Mouse (Mus musculus) lung, postnatal 0 days (tissue): ENCODE results near the gene H2-DMa. TPM values are rescaled to one million over a fixed set of nuclear protein-coding genes. Genes with fewer than 3 reads are reported as not detected.
A peak's percentile ranks its signal among the peaks of the same experiment; 100 is the strongest.

Experiments
- ATAC-seq: fragments of 200-750 bp; cut with Nextera tagmentation; 2 replicates; pipeline ENCODE4 v1.8.0; 2017; ENCODE audit warnings: moderate library complexity
- DNase-seq: peaks from one replicate; pipeline ENCODE4 v3.0.0-alpha.2; 2016; ENCODE audit warnings: low spot score
- H3K27ac ChIP-seq: fragments of 300-500 bp; sonication (generic); 2 replicates; pipeline ENCODE4 v1.5.1; 2014; ENCODE audit warnings: antibody characterized with exemption, mild to moderate bottlenecking, low read length, mixed read lengths
- H3K27me3 ChIP-seq: fragments of 300-500 bp; sonication (generic); replicated peaks from 2 replicates; pipeline ENCODE4 v1.6.1; 2014; ENCODE audit warnings: low read length, mixed read lengths; ENCODE audit not compliant: insufficient read depth
- H3K36me3 ChIP-seq: fragments of 300-500 bp; sonication (generic); 2 replicates; pipeline ENCODE4 v1.6.1; 2014; ENCODE audit warnings: low read length, mixed read lengths; ENCODE audit not compliant: insufficient read depth
- H3K4me1 ChIP-seq: fragments of 300-500 bp; sonication (generic); 2 replicates; pipeline ENCODE4 v1.6.1; 2014; ENCODE audit warnings: antibody characterized with exemption, low read depth, low read length, mixed read lengths; ENCODE audit not compliant: insufficient read depth
- H3K4me2 ChIP-seq: fragments of 300-500 bp; sonication (generic); replicated peaks from 2 replicates; pipeline ENCODE4 v1.6.1; 2014; ENCODE audit warnings: low read depth, mild to moderate bottlenecking, low read length, moderate library complexity, mixed read lengths
- H3K4me3 ChIP-seq: fragments of 300-500 bp; sonication (generic); 2 replicates; pipeline ENCODE4 v1.5.1; 2014; ENCODE audit warnings: low read depth, low read length
- H3K9ac ChIP-seq: fragments of 300-500 bp; sonication (generic); replicated peaks from 2 replicates; pipeline ENCODE4 v1.6.1; 2014; ENCODE audit warnings: low read depth, mild to moderate bottlenecking
- H3K9me3 ChIP-seq: fragments of 300-500 bp; sonication (generic); 2 replicates; pipeline ENCODE4 v1.6.1; 2016; ENCODE audit warnings: low read length, mixed read lengths
- CTCF ChIP-seq: IDR thresholded peaks from 2 replicates; pipeline ENCODE4 v1.5.1; 2016; ENCODE audit warnings: antibody characterized with exemption, mild to moderate bottlenecking
- EP300 ChIP-seq: IDR thresholded peaks from 2 replicates; pipeline ENCODE4 v1.6.1; 2016; ENCODE audit warnings: antibody characterized with exemption, mild to moderate bottlenecking, control low read depth
- WGBS: fragments of 180-500 bp; shearing (Covaris S2); extraction: QIAGEN DNeasy Blood & Tissue Kit; methylation state at CpG from one replicate; pipeline ENCODE4 v1.1.7; 2014; 5-methylcytosine and 5-hydroxymethylcytosine counted together
- polyA plus RNA-seq: library from polyadenylated mRNA; unstranded; fragments of >200 nt; fragmentation: Nextera tagmentation; extraction: Ambion mirVana; gene quantifications from 2 replicates; pipeline ENCODE4 v1.2.1, GENCODE M21; 2015

H2-DMa gene
- polyA plus RNA-seq, 1 experiment from 2014 or later: 23.9 TPM

DNA sequence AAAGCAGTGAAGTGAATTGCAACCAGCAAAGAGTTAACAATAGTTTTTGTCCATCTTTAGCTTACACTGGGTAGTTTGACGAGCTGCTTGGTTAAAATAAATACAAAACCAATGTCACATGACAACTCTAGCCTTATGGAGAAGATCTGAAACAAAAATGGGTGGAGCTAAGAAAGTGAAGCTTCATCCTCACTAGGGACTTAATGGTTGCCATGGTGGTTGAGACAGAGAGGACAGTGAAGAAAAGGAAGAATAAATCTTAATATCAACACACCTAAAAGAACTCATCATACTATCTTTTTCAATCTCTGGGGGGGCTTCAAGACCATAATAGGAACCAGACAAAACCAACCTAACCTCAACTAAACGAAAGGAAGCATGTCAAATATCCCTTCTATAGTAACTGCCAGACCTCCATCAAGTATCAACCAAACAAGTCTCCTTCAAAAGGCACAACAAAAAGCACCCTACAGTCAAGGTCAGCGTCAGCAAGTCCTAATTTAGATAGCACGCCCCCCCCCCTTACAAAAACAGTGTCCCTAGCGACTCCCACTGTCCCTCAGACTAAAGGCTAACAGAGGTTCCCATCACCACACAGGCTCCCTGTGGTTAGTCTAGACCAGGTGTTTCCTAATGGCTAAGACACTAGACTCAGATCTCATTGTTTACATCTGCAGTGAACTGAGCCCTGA is 1.8 kb upstream of the H2-DMa start:
- no peaks in the 10 kb centered on the region for H3K9me3 ChIP-seq
- peak overlapping the region; percentile 86 for H3K9ac ChIP-seq
- H3K27ac ChIP-seq: no peak overlapping the region
- H3K4me2 ChIP-seq: peak overlapping the region; percentile 94
- TF ChIP-seq EP300 (no peak), CTCF (no peak)
- peak overlapping the region; percentile 92 for H3K4me3 ChIP-seq
- H3K36me3 ChIP-seq: peaks cover 44% of the 10 kb centered on the region
- DNase-seq (peak; percentile 63), ATAC-seq (no peak)
- H3K4me1 ChIP-seq: peaks cover 9% of the 10 kb centered on the region; the same call in 1 of the 2 replicates
- WGBS: 0% methylated on average over 5 of the region's 5 CpGs
- H3K27me3 ChIP-seq: no peaks in the 10 kb centered on the region

DNA sequence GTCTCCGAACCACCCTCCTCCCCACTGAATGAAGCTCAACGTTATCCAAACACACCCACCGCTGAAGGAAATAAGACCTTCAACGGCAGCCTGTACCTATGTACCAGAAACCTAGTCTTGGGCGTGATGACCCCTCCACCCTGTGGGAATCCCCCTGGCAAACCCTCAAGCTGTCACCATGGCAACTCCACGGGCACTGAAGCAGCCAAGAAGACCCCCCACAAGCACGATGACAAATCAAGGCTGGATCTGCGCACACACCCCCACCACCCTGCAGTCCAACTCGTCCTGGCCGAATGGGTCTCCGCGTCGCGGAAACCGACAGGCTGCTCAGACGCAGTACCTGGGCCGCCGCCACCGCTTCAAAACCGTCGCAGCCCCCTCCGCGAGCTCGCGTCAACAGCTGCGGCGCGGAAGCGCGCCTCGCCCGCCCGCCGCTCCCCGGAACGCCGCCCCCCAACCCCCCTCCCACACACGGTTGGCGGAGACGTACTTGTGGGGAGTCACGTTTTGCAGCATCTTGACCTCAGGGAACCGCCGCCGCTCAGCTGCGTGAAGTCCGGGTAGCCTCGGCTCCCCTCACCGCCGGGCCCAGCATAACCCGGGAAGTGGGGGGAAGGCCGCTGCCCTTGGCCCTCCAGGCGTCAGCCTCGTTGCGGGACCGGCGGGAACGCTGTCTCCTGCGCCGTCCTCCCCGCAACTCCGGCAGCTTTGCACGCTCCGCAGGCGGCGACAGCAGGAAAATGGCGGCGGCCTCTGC is 1.0 kb upstream of the H2-DMa start:
- peak overlapping the region; percentile 94 for H3K4me2 ChIP-seq
- DNase-seq: peak; percentile 39
- H3K36me3 ChIP-seq: peaks cover 37% of the 10 kb centered on the region
- H3K4me3 ChIP-seq: peak overlapping the region; percentile 92
- H3K9me3 ChIP-seq: no peaks in the 10 kb centered on the region
- H3K9ac ChIP-seq: peak overlapping the region; percentile 86
- no peak for TF ChIP-seq CTCF
- TF ChIP-seq EP300: no peak
- WGBS: under 1% methylated on average over 61 of the region's 67 CpGs
- peak overlapping the region; percentile 75 for H3K27ac ChIP-seq
- H3K4me1 ChIP-seq: peaks cover 9% of the 10 kb centered on the region; the same call in 1 of the 2 replicates
- H3K27me3 ChIP-seq: no peaks in the 10 kb centered on the region
- ATAC-seq: no peak

DNA sequence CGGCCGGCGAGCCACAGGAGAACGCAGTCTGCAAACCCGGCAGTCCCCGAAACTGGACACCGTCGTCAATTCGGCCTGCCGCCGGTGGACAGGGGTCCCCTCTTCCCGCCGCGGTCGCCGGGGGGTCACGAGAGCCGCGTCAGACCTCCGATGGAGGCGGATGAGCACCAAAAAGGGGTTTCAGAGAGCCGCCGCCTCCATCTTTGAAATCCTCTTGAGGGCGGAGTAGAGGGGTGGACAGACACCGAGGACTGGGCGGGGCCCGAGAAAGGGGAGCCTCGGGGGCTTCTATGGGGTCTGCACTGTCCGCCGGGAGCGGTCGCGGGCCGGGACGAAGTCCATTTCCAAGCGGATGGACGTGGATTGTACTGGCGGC is 480 bp upstream of the H2-DMa start:
- Histone ChIP-seq H3K36me3 (peaks cover 31% of the 10 kb centered on the region), H3K27ac (peak overlapping the region; percentile 75), H3K27me3 (no peaks in the 10 kb centered on the region), H3K9me3 (no peaks in the 10 kb centered on the region), H3K4me2 (peak overlapping the region; percentile 94), H3K9ac (peak overlapping the region; percentile 86), H3K4me1 (peaks cover 12% of the 10 kb centered on the region; the same call in 1 of the 2 replicates), H3K4me3 (peak overlapping the region; percentile 92)
- ATAC-seq: peak; percentile 14; the same call in 1 of the 2 replicates
- no peak for DNase-seq
- 1% methylated on average over 35 of the region's 38 CpGs for WGBS
- TF ChIP-seq CTCF (peak; percentile 15; the same call in 1 of the 2 replicates), EP300 (peak; percentile 41; the same call in 1 of the 2 replicates)

DNA sequence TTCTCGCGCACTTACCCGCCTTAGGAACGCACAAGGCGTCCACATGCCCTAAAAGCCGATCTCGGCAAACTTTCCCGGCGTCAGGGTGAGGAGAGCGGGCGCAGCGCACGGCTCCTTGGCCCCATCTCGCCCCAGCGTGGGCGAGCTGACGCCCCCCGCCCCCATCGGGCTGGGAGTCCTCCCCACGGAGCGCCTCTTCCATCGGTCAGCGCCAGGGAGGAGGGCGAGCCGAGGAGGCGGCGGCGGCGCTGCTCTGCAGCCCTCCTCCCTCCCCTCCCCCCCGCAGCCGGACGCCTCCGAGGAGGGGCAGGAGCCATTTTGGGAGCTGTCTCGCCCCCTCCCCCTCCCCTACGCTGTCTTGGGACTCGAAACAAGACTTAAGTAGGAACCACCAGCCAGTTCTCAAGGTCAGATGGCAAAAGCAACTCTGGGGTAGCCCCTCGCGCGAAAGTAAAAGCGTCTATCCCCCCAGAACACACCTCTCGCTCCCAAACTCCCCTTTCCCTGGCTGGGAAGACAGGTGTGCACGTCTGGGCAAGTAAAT is 911 bp downstream of the H2-DMa start:
- Histone ChIP-seq H3K4me1 (peaks cover 17% of the 10 kb centered on the region; the same call in 1 of the 2 replicates), H3K9ac (peak overlapping the region; percentile 96), H3K36me3 (peaks cover 18% of the 10 kb centered on the region), H3K27me3 (no peaks in the 10 kb centered on the region), H3K4me2 (peak overlapping the region; percentile 94), H3K4me3 (peak overlapping the region; percentile 92), H3K9me3 (no peaks in the 10 kb centered on the region), H3K27ac (peak overlapping the region; percentile 100)
- peak; percentile 34 for ATAC-seq
- 0% methylated on average over 26 of the region's 42 CpGs for WGBS
- no peak; the same call in 1 of the 2 replicates for TF ChIP-seq EP300
- TF ChIP-seq CTCF: no peak
- DNase-seq: peak; percentile 93

DNA sequence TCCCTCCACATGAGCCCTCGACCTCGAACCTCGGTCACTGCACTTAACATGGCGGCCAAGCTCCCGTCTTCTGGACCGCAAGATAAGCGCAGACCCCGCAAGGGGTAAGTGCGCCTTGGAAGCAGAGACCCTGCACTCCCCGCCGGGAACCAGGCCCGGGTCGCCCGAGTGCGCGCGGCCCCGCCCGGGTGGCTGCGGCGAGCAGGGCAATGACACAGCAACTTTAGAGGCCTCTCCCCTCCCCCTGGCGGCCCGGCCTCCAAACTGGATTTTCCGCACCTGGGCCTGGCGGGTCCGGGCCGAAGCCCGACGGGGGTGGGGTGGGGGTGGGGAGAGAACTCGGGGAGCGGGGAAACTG is 1.5 kb downstream of the H2-DMa start:
- H3K36me3 ChIP-seq: peaks cover 12% of the 10 kb centered on the region
- no peak for DNase-seq
- WGBS: under 1% methylated on average over 29 of the region's 31 CpGs
- no peak for TF ChIP-seq EP300
- peak; percentile 52 for TF ChIP-seq CTCF
- H3K9ac ChIP-seq: peak overlapping the region; percentile 96
- peak overlapping the region; percentile 100 for H3K27ac ChIP-seq
- no peaks in the 10 kb centered on the region for H3K9me3 ChIP-seq
- peak overlapping the region; percentile 94 for H3K4me2 ChIP-seq
- ATAC-seq: peak; percentile 34
- no peaks in the 10 kb centered on the region for H3K27me3 ChIP-seq
- H3K4me3 ChIP-seq: peak overlapping the region; percentile 92
- H3K4me1 ChIP-seq: peaks cover 17% of the 10 kb centered on the region; the same call in 1 of the 2 replicates
